Mouse (Mus musculus): ENCODE results near the gene Il15ra. TPM values are rescaled to one million over a fixed set of nuclear protein-coding genes. Genes with fewer than 3 reads are reported as not detected.
A peak's percentile ranks its signal among the peaks of the same experiment; 100 is the strongest.
"Not testable (repeated sequence)": the region's sequence is repeated elsewhere in the genome, so short reads cannot be mapped to it uniquely, and the experiment has no call there.

Il15ra gene
- polyA plus RNA-seq, 1 experiment from 2014 or later: 0.13 TPM

- Histone ChIP-seq H3K36me3 (ENCODE audit: control insufficient read depth, insufficient read depth, low read length) (no peaks in the 10 kb centered on the region), H3K4me3 (ENCODE audit: low read depth, low read length) (no peak overlapping the region), H3K9me3 (ENCODE audit: control insufficient read depth, low read length) (no peaks in the 10 kb centered on the region), H3K4me2 (ENCODE audit: low read depth, low read length, severe bottlenecking) (no peak overlapping the region), H3K27me3 (ENCODE audit: control insufficient read depth, insufficient read depth, low read length) (no peaks in the 10 kb centered on the region), H3K9ac (ENCODE audit: low read length) (no peak overlapping the region), H3K27ac (ENCODE audit: low read depth, low read length) (no peak overlapping the region), H3K4me1 (replicated peaks; ENCODE audit: control insufficient read depth, insufficient read depth, low read length) (no peaks in the 10 kb centered on the region)
- WGBS: 72% methylated on average over 2 of the region's 2 CpGs
- ATAC-seq (replicated peaks; ENCODE audit: low FRiP score) (no peak), DNase-seq (ENCODE audit: low spot score) (no peak)
Measured at GRCm38 (mm10) chr2:11695867-11696266, 9.2 kb upstream of the Il15ra start.

- ATAC-seq (replicated peaks; ENCODE audit: low FRiP score) (no peak), DNase-seq (ENCODE audit: low spot score) (no peak)
- no peak overlapping the region for H3K4me2 ChIP-seq (ENCODE audit: low read depth, low read length, severe bottlenecking)
- no peaks in the 10 kb centered on the region for H3K9me3 ChIP-seq (ENCODE audit: control insufficient read depth, low read length)
- no peaks in the 10 kb centered on the region for H3K36me3 ChIP-seq (ENCODE audit: control insufficient read depth, insufficient read depth, low read length)
- no peak overlapping the region for H3K27ac ChIP-seq (ENCODE audit: low read depth, low read length)
- no peak overlapping the region for H3K4me3 ChIP-seq (ENCODE audit: low read depth, low read length)
- H3K27me3 ChIP-seq (ENCODE audit: control insufficient read depth, insufficient read depth, low read length): no peaks in the 10 kb centered on the region
- no peaks in the 10 kb centered on the region for H3K4me1 ChIP-seq (replicated peaks; ENCODE audit: control insufficient read depth, insufficient read depth, low read length)
- WGBS: 63% methylated on average over 5 of the region's 5 CpGs
- H3K9ac ChIP-seq (ENCODE audit: low read length): no peak overlapping the region
Measured at GRCm38 (mm10) chr2:11698994-11699393, 6.1 kb upstream of the Il15ra start.

GRCm38 (mm10) chr2:11699905-11700304, 5.2 kb upstream of the Il15ra start:
- no peaks in the 10 kb centered on the region for H3K4me1 ChIP-seq (replicated peaks; ENCODE audit: control insufficient read depth, insufficient read depth, low read length)
- ATAC-seq (replicated peaks; ENCODE audit: low FRiP score): no peak
- WGBS: 81% methylated on average over 2 of the region's 2 CpGs

GRCm38 (mm10) chr2:11706030-11706745, 1.1 kb downstream of the Il15ra start:
- H3K27ac ChIP-seq (ENCODE audit: low read depth, low read length): no peak overlapping the region
- H3K36me3 ChIP-seq (ENCODE audit: control insufficient read depth, insufficient read depth, low read length): no peaks in the 10 kb centered on the region
- H3K27me3 ChIP-seq (ENCODE audit: control insufficient read depth, insufficient read depth, low read length): peaks cover 10% of the 10 kb centered on the region
- H3K4me3 ChIP-seq (ENCODE audit: low read depth, low read length): peak overlapping the region; percentile 55
- no peaks in the 10 kb centered on the region for H3K9me3 ChIP-seq (ENCODE audit: control insufficient read depth, low read length)
- peak overlapping the region; percentile 94 for H3K4me2 ChIP-seq (ENCODE audit: low read depth, low read length, severe bottlenecking)
- WGBS: 3% methylated on average over 28 of the region's 28 CpGs
- no peak for DNase-seq (ENCODE audit: low spot score)
- H3K9ac ChIP-seq (ENCODE audit: low read length): peak overlapping the region; percentile 54
- peaks cover 5% of the 10 kb centered on the region; the same call in 1 of the 2 replicates for H3K4me1 ChIP-seq (replicated peaks; ENCODE audit: control insufficient read depth, insufficient read depth, low read length)
- ATAC-seq (replicated peaks; ENCODE audit: low FRiP score): peak; percentile 67

More at GRCm38 (mm10) chr2:11699905-11700304, 5.2 kb upstream of the Il15ra start:
- Histone ChIP-seq H3K9ac (ENCODE audit: low read length) (no peak overlapping the region), H3K4me3 (ENCODE audit: low read depth, low read length) (no peak overlapping the region), H3K4me2 (ENCODE audit: low read depth, low read length, severe bottlenecking) (no peak overlapping the region), H3K27me3 (ENCODE audit: control insufficient read depth, insufficient read depth, low read length) (no peaks in the 10 kb centered on the region), H3K27ac (ENCODE audit: low read depth, low read length) (no peak overlapping the region), H3K36me3 (ENCODE audit: control insufficient read depth, insufficient read depth, low read length) (no peaks in the 10 kb centered on the region), H3K9me3 (ENCODE audit: control insufficient read depth, low read length) (no peaks in the 10 kb centered on the region)
- no peak for DNase-seq (ENCODE audit: low spot score)

- WGBS: 34% methylated on average over 6 of the region's 6 CpGs
- H3K4me3 ChIP-seq (ENCODE audit: low read depth, low read length): no peak overlapping the region
- no peak for ATAC-seq (replicated peaks; ENCODE audit: low FRiP score)
- peaks cover 10% of the 10 kb centered on the region for H3K27me3 ChIP-seq (ENCODE audit: control insufficient read depth, insufficient read depth, low read length)
- no peak for DNase-seq (ENCODE audit: low spot score)
- peak overlapping the region; percentile 94 for H3K4me2 ChIP-seq (ENCODE audit: low read depth, low read length, severe bottlenecking)
- peaks cover 5% of the 10 kb centered on the region; the same call in 1 of the 2 replicates for H3K4me1 ChIP-seq (replicated peaks; ENCODE audit: control insufficient read depth, insufficient read depth, low read length)
- H3K9ac ChIP-seq (ENCODE audit: low read length): no peak overlapping the region
- no peak overlapping the region for H3K27ac ChIP-seq (ENCODE audit: low read depth, low read length)
- no peaks in the 10 kb centered on the region for H3K36me3 ChIP-seq (ENCODE audit: control insufficient read depth, insufficient read depth, low read length)
- H3K9me3 ChIP-seq (ENCODE audit: control insufficient read depth, low read length): no peaks in the 10 kb centered on the region
Measured at GRCm38 (mm10) chr2:11706746-11707065, 1.6 kb downstream of the Il15ra start.

- ATAC-seq (replicated peaks; ENCODE audit: low FRiP score) (no peak), DNase-seq (ENCODE audit: low spot score) (no peak)
- Histone ChIP-seq H3K27ac (ENCODE audit: low read depth, low read length) (no peak overlapping the region), H3K4me1 (replicated peaks; ENCODE audit: control insufficient read depth, insufficient read depth, low read length) (peaks cover 5% of the 10 kb centered on the region; the same call in 1 of the 2 replicates), H3K4me2 (ENCODE audit: low read depth, low read length, severe bottlenecking) (no peak overlapping the region), H3K9ac (ENCODE audit: low read length) (no peak overlapping the region), H3K9me3 (ENCODE audit: control insufficient read depth, low read length) (no peaks in the 10 kb centered on the region), H3K27me3 (ENCODE audit: control insufficient read depth, insufficient read depth, low read length) (peaks cover 10% of the 10 kb centered on the region), H3K36me3 (ENCODE audit: control insufficient read depth, insufficient read depth, low read length) (no peaks in the 10 kb centered on the region), H3K4me3 (ENCODE audit: low read depth, low read length) (no peak overlapping the region)
- WGBS: 83% methylated on average over 5 of the region's 5 CpGs
Measured at GRCm38 (mm10) chr2:11708538-11708937, 3.4 kb downstream of the Il15ra start.

GRCm38 (mm10) chr2:11710101-11710500, 5.0 kb downstream of the Il15ra start:
- DNase-seq (ENCODE audit: low spot score); H3K9ac ChIP-seq (ENCODE audit: low read length): not testable (repeated sequence)
- 62% methylated on average over 4 of the region's 4 CpGs for WGBS

GRCm38 (mm10) chr2:11712483-11712990, 7.4 kb downstream of the Il15ra start:
- ATAC-seq (replicated peaks; ENCODE audit: low FRiP score) (no peak), DNase-seq (ENCODE audit: low spot score) (no peak)
- no peak overlapping the region for H3K9ac ChIP-seq (ENCODE audit: low read length)
- 86% methylated on average over 6 of the region's 6 CpGs for WGBS
- no peaks in the 10 kb centered on the region for H3K27me3 ChIP-seq (ENCODE audit: control insufficient read depth, insufficient read depth, low read length)
- H3K27ac ChIP-seq (ENCODE audit: low read depth, low read length): no peak overlapping the region
- H3K4me2 ChIP-seq (ENCODE audit: low read depth, low read length, severe bottlenecking): no peak overlapping the region
- H3K4me1 ChIP-seq (replicated peaks; ENCODE audit: control insufficient read depth, insufficient read depth, low read length): no peaks in the 10 kb centered on the region
- no peaks in the 10 kb centered on the region for H3K9me3 ChIP-seq (ENCODE audit: control insufficient read depth, low read length)
- no peak overlapping the region for H3K4me3 ChIP-seq (ENCODE audit: low read depth, low read length)
- H3K36me3 ChIP-seq (ENCODE audit: control insufficient read depth, insufficient read depth, low read length): no peaks in the 10 kb centered on the region

More at GRCm38 (mm10) chr2:11710101-11710500, 5.0 kb downstream of the Il15ra start:
- not testable (repeated sequence) for H3K4me3 ChIP-seq (ENCODE audit: low read depth, low read length); H3K36me3 ChIP-seq (ENCODE audit: control insufficient read depth, insufficient read depth, low read length); ATAC-seq (replicated peaks; ENCODE audit: low FRiP score); H3K4me2 ChIP-seq (ENCODE audit: low read depth, low read length, severe bottlenecking); H3K9me3 ChIP-seq (ENCODE audit: control insufficient read depth, low read length); H3K27ac ChIP-seq (ENCODE audit: low read depth, low read length); H3K4me1 ChIP-seq (replicated peaks; ENCODE audit: control insufficient read depth, insufficient read depth, low read length); H3K27me3 ChIP-seq (ENCODE audit: control insufficient read depth, insufficient read depth, low read length)

- DNase-seq (ENCODE audit: low spot score): no peak
- ATAC-seq (replicated peaks; ENCODE audit: low FRiP score): no peak
- Histone ChIP-seq H3K27me3 (ENCODE audit: control insufficient read depth, insufficient read depth, low read length) (no peaks in the 10 kb centered on the region), H3K9ac (ENCODE audit: low read length) (no peak overlapping the region), H3K4me3 (ENCODE audit: low read depth, low read length) (no peak overlapping the region), H3K36me3 (ENCODE audit: control insufficient read depth, insufficient read depth, low read length) (no peaks in the 10 kb centered on the region), H3K27ac (ENCODE audit: low read depth, low read length) (no peak overlapping the region), H3K4me1 (replicated peaks; ENCODE audit: control insufficient read depth, insufficient read depth, low read length) (no peaks in the 10 kb centered on the region), H3K9me3 (ENCODE audit: control insufficient read depth, low read length) (no peaks in the 10 kb centered on the region), H3K4me2 (ENCODE audit: low read depth, low read length, severe bottlenecking) (no peak overlapping the region)
- WGBS: 73% methylated on average over 3 of the region's 3 CpGs
Measured at GRCm38 (mm10) chr2:11713021-11713420, 7.9 kb downstream of the Il15ra start.
